Mouse (Mus musculus): ENCODE data around the gene Col6a2.

The Col6a2 gene
- long read RNA-seq, experiment 1, partial matches to known transcripts, result 1 of 2 reads
- long read RNA-seq, experiment 1, other reads (novel, unspliced or antisense), result 0 of 2 reads
- long read RNA-seq, experiment 2, full-length matches to known transcripts, result 1 of 7 reads
- long read RNA-seq, experiment 2, partial matches to known transcripts, result 5 of 7 reads
- long read RNA-seq, experiment 2, other reads (novel, unspliced or antisense), result 1 of 7 reads

DNA sequence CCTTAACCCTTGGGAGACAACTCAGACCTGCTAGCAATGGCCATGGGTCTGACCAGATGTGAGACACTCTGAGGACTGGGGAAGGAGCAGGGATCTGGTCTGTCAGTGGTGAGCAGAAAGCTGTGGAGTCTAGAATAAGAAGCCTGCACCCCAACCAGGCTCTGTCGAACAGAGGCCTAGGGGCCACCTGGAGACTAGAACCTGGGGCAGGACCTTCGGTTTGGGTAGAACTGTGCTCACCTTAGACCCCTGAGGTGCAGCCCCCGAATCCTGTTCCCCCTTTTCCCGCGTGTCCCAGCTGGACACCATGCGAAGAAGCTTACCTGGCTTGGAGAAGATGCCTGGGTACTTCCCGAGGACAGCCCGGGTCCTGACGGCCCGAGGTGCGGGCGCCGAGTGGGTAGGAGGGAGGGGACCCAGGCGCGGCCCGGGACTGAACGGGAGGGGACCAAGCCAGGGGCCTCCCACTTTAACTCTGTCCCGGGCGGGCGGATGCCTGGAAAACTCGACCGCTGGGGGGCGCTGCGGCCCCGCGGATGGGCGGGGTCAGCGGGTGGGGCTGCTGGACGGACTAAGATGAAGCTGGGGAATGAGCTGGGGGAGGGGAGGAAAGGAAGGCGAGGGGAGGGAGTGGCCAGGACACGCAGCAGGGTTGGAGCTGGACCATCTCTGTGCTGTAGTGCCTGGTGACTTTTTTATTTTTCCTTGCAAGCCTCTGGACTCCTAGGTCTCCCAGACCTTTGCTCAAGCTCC lies at the start of gene Col6a2:
Gene Col6a2 (minus strand): TSS at position 703 of the 753 bp plus-strand sequence.
- intact Hi-C loops (cut with DNase I), result loop anchor here (2.0 kb wide), 1 partner anchor 112 kb away; no protein-coding TSS in a partner anchor

DNA sequence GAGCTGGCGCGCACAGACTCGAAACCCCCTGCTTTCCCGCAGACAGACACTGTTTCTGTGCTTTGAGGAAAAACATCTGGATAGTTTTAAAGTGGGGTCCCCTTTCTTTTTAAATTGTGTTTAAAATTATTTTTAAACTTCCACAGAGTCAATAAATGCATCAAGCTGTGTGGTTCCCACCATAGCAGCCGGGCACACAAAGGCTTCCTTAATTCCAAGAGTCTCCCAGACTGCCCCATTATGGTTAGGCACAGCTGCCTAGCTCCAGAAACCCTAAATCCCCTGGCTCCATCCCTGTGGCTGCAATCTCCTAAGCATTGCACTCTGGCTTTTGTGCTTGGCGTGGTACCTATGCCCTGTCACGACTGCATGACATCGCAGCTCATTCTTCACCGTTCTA lies 48.5 kb upstream of the Col6a2 start:
- intact Hi-C loops (cut with DNase I), result no loop called here

DNA sequence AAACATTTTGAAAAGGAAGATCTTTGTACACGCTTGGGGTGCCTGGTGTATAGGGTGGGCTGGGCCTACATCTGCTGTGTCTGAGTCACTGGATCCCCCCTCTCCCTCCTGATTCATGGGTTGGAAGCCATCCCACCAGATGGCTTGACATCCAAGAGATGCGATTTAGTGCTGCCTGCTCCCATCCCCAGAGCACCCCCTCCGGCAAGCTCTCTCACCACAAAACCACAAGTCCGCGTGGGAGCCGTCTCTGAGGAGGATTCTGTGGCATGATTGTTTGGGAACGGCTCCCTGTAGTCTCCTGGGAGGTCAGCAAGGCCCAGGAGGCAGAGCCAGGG lies 45.5 kb upstream of the Col6a2 start:
- intact Hi-C loops (cut with DNase I), result no loop called here

DNA sequence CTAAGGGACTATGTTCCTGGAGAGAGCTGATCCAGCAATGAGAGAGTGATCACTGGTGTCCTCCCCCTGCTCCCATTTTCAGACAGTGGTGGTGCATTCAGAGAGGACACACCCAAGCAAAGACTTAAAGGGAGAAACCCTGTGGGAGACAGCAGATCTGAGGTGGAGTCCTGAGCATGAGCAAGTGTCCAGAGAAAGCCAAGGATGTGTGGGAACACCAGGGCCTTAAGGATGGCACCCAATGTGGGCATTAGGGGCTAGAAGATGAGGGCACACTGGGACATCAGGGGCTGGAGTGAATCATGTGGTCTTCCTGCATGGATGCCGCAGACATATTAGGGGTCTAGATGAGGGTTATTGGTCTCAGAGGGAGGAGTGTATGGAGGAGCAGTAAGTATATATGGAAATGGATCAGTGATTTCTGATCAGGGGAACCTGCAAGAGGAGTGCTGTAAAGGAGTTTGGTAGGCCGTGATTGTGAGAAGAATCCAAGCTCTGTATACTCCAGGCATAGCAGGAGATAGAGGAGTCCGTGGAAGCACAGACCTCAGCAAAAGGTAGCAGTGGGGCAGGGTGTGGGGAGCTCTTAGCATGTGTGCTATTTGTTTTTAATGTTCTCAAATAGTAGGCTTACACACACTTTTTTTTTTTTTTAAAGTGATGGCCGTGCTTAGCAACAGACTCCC lies 45.0 kb upstream of the Col6a2 start:
- intact Hi-C loops (cut with DNase I), result no loop called here

DNA sequence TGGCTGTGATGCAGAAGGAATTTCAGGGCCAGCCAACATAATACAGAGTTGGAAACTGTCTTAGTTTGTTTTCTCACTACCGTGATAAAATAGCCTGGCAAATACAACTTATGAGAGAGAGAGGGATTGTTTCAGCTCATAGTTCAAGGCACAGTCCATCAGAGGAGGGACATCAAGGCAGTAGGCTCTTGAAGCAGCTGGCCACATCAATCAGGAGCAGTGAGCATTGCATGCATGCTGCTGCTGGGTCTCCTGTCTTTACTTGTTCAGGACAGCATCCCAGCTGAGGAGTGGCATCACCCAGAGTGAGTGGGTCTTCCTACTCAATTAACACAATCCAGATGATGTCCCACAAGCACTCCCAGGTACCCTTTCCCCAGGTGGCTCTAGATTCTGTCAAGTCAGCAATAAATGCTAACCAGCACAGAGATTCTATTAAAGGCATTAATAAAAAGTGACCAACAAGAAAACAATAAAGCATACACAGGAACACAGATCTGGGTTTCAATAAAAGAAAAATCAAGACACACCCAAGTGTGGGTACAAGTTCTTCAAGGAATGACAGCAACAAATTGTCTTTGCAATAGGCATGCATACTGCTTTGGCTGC lies 43.9 kb upstream of the Col6a2 start:
- intact Hi-C loops (cut with DNase I), result no loop called here

DNA sequence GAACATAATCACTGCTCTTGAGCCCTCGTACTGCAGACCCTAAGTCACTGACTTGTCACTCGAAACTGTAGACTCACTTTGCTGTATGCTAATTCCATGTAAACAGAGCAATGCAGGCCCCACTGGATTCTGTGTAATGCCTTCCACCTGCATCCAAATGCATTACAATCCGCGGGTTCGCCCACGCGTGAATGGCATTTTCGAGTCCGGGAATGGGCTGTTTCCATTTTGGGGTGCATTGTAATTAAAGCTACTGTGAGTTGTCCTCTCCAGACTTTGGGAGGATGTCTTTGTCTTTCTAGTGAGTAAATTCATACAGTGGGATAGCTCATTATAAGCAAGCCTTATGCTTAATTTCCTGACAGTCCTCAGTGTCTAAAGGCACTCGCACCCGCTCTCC lies 42.1 kb upstream of the Col6a2 start:
- intact Hi-C loops (cut with DNase I), result no loop called here

DNA sequence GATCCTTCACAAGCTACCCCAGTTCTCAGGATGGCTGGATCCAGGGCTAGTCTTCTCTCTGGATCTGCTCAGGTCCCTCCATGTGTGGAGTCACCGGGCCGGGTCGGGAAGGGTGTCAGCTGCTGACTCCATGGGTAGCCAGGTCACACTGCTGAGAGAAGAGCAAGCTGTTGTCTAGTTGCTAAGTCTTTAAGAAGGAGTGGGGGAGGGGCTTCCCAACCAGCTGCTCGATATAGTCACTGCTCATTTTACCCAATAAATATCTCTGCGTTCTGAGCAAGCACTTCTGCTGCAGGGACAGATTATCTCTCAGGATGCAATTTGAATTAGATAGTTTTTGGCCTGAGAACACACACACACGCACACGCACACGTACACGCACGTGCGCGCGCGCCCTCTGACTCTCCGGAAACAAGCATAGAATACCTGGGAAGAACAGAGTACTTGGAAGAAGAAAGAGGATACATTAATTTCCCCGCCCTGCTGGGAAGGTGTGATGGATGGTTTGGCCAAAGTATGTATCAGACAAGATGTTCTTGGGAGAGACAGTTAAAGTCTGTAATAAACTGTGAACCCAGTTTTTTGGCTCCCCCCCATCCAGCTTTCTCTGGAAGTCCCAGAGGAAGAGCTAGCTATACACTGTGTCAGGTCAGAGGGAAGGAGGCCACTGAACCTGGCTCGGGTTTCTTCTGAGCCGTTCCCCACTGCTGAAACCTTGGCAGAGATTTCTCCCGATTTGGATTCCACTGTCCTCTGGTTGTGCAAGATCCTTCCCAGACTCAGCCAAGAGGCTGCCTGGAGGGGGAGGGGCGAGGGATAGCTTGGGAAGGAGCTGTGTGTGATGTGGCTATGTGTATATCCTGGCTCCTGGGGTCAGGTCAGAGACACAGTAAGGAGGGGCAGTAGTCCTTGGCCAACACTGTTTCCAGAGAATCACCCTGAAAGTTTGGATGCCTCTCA lies 41.0 kb upstream of the Col6a2 start:
- intact Hi-C loops (cut with DNase I), result no loop called here

DNA sequence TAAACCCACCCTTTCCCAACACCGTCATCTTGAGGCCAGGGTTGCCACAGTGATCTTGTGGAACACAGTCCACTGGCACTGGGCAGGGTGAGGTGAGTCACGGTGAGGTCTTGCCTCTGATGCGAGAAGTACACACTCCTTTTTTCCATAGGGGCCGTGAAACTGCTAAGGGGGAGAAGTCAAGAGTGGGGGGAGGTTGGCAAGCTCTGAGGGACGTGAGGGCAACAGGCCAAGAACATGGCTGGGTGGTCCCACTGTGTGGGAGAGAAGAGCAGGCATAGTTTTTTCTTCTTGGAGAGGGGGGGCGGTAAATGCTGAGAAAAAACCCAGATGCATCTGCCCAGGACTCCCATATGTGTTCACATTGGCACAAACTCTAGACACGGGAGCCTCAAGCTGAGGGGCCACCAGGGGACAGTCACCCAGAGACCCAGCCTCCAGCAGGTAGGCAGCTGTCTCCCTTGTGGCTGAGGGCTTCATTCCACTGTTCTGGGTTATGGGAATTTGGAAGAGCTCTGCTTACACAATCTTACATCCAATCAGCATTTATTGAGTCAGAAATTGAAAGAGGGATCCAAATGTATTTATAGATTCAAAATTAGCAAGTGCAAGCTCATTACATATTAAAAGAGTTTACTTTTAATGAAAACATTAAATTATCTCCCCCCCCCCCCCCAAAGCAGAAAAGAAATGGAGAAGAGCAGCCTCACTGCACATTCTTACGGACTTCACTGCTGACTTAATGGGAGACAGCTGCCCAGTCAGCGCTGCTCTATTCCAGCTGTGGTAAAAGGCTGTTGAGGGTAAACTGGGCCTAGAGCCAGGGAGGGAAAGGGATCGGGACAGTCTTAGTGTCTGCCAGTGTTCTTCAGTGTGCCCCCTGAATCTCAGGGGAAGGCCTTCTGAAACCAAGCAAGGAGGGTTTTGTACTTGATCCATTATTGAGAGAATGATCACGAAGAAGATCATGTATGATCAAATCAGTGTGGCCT lies 30.2 kb upstream of the Col6a2 start:
- intact Hi-C loops (cut with DNase I), result no loop called here

DNA sequence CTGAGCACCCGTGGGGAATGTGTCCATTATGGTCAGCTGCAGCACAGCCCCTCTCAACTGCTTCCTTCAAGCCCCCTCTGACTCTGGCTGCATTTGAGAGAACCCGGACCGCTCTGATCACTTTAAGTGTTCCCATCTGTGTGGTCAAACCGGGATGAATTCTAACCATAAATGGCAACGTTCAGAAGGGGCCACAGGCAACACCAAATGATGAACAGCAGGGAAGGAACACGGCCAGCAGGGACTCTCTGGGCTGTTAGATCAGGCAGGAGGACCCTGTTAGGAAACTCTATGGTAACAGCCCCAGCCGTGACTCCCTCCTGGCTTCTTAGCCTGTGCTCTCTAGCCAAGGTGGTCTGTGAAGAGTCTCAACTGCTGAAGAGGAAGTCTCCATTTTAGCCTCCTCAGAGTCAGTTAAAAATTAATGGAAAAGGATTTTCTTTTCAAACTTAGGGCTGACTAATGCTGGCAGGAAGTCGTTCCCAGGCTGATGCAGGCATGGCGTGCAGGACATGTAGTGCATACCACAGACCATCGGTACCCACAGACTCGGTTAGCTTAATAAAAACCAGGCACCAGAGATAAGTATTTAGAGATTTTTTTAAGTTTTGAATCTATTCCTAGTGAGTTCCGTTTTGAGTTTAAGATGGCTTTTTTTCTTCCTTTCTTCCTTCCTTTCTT lies 27.4 kb upstream of the Col6a2 start:
- intact Hi-C loops (cut with DNase I), result no loop called here

DNA sequence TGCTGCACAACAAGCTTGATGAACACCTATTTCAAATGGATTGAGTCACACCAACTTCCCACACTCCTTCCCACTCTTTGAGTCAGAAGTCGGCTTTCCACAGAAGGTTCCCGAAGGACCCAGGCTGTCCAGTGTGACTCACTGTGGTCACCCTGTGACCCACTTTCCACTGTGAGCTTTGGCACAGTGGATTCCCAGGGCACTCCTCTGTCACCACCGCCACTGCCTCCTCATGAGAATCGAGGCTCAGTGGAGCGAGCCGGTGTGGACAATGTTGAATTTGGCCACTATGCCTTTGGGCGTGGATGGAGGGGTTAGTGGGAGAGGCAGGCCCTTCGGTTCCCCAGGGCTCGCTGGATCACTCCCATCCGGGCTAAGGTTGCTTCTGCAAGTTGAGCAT lies 25.3 kb upstream of the Col6a2 start:
- intact Hi-C loops (cut with DNase I), result no loop called here

DNA sequence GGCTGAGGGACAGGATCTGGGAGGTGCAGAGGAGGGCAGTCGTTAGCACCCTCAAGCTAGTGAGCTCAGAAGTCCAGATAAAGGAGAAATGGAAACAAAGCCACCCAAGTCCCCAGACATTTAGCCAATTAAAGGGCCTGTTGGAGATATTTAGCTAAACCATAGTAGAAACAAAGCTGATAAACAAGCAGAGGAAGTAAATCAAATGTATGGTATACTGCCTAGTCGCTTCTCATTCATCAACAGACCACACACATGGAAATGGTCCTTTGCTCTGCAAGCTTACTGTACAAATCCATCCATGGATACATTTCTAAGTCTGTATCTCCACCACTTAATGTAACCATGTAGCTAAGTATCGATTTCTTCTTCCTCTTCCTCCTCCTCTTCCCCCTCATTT lies 24.0 kb upstream of the Col6a2 start:
- intact Hi-C loops (cut with DNase I), result no loop called here

DNA sequence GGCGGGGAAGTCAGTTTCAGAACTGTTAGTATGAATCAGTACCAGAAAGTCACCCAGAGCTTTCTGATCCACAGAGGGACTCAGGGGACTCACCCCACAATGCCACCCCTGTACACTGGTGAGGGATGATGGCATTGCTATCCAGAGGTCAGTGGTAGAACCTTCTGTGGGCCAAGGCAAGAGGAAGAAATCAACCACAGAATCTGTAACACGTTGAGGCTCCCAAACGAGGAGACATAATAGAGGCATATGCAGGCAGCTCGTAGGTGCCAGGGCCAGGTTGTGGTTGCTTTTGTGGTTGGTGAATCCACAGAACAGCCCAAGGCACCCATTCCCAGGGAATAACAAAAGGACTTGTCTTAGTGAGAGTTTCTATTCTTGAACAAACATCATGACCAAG lies 22.3 kb upstream of the Col6a2 start:
- intact Hi-C loops (cut with DNase I), result no loop called here

DNA sequence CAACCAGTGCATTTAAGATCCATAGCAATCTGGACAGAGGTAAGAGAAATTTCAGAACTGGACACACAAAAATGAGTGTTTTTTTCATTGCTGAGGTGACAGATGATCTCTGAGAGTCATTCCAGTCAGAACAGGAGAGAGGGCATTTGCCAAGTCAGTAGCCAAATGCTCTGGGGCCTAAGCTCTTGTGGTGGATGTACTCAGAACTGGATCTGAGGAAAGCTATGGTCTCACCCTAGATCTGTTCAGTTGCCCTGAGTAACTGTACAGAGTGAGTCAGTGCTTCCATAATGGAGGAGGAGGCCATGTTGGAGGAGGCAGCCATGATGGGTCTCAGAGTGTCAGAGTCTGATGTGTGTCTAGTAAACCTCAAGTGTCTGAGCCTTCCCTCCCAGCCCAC lies 21.6 kb upstream of the Col6a2 start:
- intact Hi-C loops (cut with DNase I), result no loop called here

DNA sequence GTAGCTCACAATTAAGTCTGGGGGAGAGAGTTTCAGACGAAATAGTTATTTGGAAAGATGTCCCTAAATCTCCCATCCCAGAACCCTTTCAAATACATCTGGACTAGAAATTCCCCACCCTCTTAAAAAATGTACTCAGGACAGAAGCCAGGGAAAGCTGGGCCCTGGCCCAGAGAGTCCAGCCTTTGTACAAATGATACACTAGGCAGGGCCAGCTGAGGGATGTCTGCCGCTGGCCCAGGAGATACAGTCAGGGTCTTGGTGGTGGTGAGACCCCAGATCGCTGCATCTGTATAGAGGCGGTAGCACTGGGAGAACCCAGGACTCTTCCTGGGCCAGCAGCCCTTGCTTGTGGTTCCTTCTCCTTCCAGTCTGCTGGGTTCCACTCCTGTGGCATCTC lies 20.6 kb upstream of the Col6a2 start:
- intact Hi-C loops (cut with DNase I), result no loop called here

DNA sequence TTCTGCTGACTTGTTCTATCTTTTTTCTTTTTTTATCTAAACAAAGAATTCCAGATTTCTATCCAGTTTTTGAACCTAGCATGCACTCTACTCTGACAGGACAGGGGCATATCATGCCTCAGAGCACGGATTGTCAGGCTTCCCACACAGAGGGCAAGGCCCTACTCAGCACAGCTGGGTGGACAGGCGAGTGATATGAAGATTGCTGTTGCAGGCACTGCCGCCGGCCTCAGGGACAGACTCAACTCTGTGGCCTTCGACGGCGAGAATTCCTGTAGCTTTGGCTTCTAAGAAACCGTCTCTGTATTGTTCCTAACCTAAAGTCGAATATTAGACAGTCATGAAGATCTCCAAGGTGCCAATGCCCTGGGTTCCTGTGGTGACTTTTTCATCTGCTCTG lies 20.0 kb upstream of the Col6a2 start:
- intact Hi-C loops (cut with DNase I), result no loop called here

DNA sequence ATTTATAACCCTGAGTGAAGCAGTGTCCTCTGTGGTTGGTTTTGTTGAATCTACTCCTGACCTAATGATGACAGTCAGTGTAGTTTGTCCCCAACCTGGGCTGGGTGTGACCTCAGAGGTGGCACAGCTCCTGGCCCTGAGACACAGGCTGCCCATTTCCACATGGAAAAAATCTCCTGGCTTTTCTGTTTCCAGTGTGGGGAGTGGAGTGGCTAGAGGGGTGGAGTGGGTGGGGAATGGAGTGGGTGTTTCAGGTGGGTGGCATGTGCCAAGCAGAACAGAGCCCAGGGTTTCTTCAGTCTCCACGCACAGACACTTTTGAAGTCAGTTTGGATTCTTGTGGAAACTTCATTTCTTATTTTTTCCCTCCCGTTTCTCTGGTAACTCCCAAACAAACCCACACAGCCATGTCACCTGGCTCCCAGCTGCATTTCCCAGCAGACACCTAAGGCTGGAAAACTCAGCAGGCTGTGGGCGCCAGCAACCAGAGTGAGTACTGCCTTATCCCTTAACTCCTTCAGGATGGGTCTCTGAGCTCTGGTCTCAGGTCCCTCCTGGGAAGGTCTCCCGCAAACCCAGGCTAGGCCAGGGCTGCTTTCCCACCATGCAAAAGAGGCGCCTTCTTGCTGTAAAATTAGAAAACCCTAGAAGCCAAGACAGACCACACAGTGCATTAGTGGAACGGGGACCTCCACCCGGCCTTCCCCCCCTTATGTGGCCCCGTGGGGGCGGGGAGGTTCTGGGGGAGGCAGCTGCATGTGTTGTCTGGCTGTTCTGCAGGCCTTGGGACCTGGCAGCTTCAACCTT lies 19.4 kb upstream of the Col6a2 start:
- intact Hi-C loops (cut with DNase I), result no loop called here

DNA sequence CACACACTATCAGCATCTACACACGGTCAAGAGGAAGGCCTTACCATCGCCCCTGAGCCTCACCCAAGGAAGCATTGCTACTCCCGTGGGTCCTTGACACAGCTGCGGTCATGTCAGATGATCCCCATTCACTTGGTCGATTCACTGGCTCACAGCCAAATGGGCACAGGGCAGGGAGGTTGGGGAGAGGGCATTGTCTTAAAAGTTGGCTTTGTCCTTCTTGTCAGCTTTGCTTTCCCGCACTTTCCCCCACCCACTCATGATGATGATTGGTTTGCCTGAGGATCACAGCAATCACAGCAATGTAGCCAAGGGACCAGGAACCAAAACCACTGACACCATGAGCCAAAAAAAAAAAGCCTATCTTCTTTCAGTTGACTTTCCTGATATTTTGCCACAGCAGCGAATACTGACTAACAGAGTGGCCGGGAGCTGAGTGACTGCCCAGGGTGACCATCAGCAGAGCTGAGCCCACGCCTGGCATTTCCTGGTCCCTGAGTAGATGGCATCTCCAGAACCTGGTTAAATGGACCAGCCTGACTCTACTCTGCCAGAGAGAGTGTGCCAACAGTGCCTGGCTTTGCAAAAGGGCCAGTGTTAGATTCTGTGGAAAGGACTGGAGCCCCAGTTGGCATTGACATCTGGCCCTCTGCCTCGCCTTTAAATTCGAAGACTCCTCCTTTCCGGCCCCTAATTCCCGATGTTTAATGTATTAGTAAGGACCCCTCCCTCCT lies 18.6 kb upstream of the Col6a2 start:
- intact Hi-C loops (cut with DNase I), result no loop called here

DNA sequence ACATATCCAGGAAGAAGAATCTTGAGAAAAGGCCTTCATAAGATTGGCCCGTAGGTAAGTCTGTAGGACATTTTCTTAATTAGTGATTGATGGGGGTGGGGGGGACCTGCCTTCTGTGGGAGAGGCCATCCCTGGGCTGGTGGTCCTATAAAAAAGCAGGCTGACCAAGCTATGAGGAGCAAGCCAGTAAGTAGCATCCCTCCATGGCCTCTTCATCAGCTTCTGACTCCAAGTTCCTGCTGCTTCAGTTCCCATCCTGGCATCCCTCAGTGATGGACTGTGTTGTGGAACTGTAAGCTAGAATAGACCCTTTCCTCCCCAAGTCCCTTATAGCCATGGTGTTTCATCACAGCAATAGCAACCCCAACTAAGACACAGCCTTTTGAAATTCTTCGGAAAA lies 16.5 kb upstream of the Col6a2 start:
- intact Hi-C loops (cut with DNase I), result no loop called here

Data from adrenal gland (tissue).